Mouse (Mus musculus) spleen, adult 2 months (tissue): ENCODE results near the gene Itpr3.

Experiments used
- CTCF ChIP-seq: fragments of 200-500 bp; IDR thresholded peaks from 2 replicates; pipeline ENCODE4 v1.5.1; 2011; ENCODE audit warnings: mild to moderate bottlenecking, inconsistent platforms; ENCODE audit not compliant: insufficient read depth, insufficient read length, insufficient replicate concordance; ENCODE audit errors: extremely low read depth
- POLR2A ChIP-seq: fragments of 200-500 bp; IDR thresholded peaks from 2 replicates; pipeline ENCODE4 v1.6.1; 2011; ENCODE audit warnings: low read depth, low read length, inconsistent platforms

GRCm38 (mm10) chr17:27152976-27153723 lies 96.0 kb downstream of the Itpr3 start:
- no peak for TF ChIP-seq CTCF
- TF ChIP-seq POLR2A: no peak
